Mouse (Mus musculus): Measurements from ENCODE around the gene Slc22a19.

DNA sequence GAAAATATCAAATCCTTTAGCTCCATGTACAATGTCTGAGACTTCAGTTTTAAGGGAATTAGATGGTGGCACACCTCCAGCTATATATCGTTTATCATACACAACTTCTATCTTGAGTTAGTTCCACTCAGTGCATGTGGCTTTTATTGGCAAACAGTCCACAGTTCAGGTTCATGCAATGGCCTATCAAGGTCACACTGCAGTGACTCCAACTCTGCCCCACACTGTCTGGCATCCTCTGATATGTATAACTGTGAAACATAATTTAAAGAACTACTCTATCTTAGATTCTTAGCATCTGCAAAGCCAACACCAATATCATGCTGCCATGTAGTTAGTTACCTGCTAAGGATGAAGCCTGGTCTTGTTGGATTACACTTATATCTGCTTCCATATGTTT, 23.1 kb downstream of the Slc22a19 start:
- TF ChIP-seq POLR2A (IDR thresholded peaks at IDR 0.05; ENCODE audit: extremely low read depth, insufficient read depth, low read length) (no peak), CTCF (IDR thresholded peaks at IDR 0.05; ENCODE audit: extremely low read depth, insufficient read depth, low read length) (no peak)

All from cortical plate, adult 2 months (tissue).